Mouse (Mus musculus): ENCODE data around the gene Syt9. TPM values are rescaled to one million over a fixed set of nuclear protein-coding genes. Genes with fewer than 3 reads are reported as not detected.
"Not testable (repeated sequence)": the region's sequence is repeated elsewhere in the genome, so short reads cannot be mapped to it uniquely, and the experiment has no call there.

The Syt9 gene
- polyA plus RNA-seq, 1 experiment from 2014 or later, result 1.0 TPM

DNA sequence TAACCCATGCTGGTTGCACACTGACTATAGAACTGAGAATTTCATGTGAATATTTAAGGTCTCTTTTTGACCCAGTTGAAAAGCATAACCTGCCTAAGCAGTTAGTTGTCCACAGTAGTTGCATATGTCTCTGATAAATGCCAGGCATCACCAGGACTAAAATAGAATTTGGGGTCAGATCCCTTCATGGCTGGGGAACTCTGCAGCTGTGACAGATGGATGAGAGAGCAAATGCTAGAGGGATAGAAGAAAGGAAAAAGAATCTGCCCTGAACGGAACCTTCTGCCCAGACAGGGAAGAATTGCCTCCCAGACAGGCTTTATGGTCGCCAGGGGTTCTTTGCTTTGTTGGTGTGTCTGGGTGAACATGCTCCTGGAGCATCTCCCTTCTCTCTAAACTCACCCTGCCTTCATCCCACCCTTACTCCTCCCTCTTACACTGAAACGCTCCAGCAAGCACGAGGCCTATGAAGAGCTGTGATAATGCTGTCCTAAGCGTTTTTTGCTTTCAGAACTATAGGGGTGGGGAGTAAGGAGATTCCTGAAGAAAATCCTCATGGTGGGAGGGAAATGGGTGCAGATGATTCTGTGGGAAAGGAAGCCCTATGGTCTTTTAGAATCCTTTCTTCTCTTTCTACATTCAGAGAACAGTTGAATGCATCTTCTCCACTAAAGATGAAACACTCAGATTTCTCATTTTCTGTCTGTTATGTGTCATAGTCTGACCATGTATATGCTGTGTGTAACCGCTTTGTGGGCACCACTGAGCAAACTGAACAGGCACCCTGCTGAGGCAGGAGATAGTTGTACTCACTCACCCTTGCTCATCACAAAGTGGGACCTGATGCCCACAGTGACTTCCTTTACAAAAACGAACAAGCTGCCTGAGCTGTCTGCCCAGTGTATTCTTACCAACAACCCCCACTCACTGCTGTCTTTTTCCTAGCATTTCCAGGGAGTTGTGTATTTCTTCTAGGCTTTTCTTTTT, 108.7 kb downstream of the Syt9 start:
- no peak overlapping the region for H3K4me2 ChIP-seq
- no peak overlapping the region for H3K9ac ChIP-seq (ENCODE audit: low read depth, low read length)
- 58% methylated on average over 7 of the region's 7 CpGs for WGBS (ENCODE audit: insufficient replicate concordance)
- no peak for ATAC-seq (replicated peaks; ENCODE audit: insufficient number of reproducible peaks, low FRiP score, low TSS enrichment)
- H3K4me3 ChIP-seq (ENCODE audit: low read depth, low read length), result no peak overlapping the region
- no peaks in the 10 kb centered on the region for H3K9me3 ChIP-seq (replicated peaks; ENCODE audit: control insufficient read depth, low read length)
- H3K36me3 ChIP-seq (ENCODE audit: control insufficient read depth, insufficient read depth, low read length), result no peaks in the 10 kb centered on the region
- H3K4me1 ChIP-seq (ENCODE audit: control insufficient read depth, insufficient read depth, low read length), result no peaks in the 10 kb centered on the region
- H3K27me3 ChIP-seq (ENCODE audit: control insufficient read depth, insufficient read depth, low read length), result no peaks in the 10 kb centered on the region
- no peak overlapping the region for H3K27ac ChIP-seq (ENCODE audit: low read depth, low read length)

DNA sequence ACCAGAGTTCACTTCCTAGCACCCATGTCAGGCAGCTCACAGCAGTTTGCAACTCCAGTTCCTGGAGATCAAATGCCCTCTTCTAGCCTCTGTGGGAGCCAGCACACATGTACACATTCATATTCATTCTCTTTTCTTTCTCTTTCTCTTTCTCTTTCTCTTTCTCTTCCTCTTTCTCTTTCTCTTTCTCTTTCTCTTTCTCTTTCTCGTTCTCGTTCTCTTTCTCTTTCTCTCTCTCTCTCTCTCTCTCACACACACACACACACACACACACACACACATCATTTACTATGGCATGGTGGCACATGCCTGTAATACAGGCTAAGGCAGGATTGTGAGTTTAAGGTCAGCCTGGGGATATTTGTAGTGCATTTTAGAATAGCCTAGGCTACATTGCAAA, 115.2 kb downstream of the Syt9 start:
- not testable (repeated sequence) for H3K4me3 ChIP-seq (ENCODE audit: low read depth, low read length); H3K4me1 ChIP-seq (ENCODE audit: control insufficient read depth, insufficient read depth, low read length); H3K4me2 ChIP-seq; H3K9me3 ChIP-seq (replicated peaks; ENCODE audit: control insufficient read depth, low read length); H3K27me3 ChIP-seq (ENCODE audit: control insufficient read depth, insufficient read depth, low read length); ATAC-seq (replicated peaks; ENCODE audit: insufficient number of reproducible peaks, low FRiP score, low TSS enrichment); H3K36me3 ChIP-seq (ENCODE audit: control insufficient read depth, insufficient read depth, low read length); H3K9ac ChIP-seq (ENCODE audit: low read depth, low read length); H3K27ac ChIP-seq (ENCODE audit: low read depth, low read length)
- WGBS (ENCODE audit: insufficient replicate concordance), result 66% methylated on average over 2 of the region's 2 CpGs

DNA sequence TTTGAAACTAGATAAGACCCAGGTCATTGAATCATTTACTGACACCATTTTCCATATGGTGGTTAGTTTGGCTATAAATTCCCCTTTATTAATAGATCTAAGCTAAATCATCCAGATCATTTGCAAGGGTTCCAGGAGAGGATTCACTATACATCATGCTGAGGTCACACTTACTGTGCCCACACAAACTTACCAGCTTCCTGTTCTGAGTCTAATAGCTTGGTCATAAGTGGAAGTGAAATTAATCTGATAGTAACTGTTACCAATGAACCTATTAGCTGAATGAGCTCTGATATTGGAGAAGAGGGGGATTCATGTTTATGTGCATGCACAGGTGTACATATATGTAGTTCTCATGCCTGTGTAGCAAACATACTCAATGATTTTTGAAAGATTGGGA, 124.9 kb downstream of the Syt9 start:
- Histone ChIP-seq H3K9me3 (replicated peaks; ENCODE audit: control insufficient read depth, low read length) (no peaks in the 10 kb centered on the region), H3K4me2 (no peak overlapping the region), H3K27ac (ENCODE audit: low read depth, low read length) (no peak overlapping the region), H3K4me1 (ENCODE audit: control insufficient read depth, insufficient read depth, low read length) (no peaks in the 10 kb centered on the region), H3K9ac (ENCODE audit: low read depth, low read length) (no peak overlapping the region), H3K27me3 (ENCODE audit: control insufficient read depth, insufficient read depth, low read length) (no peaks in the 10 kb centered on the region), H3K4me3 (ENCODE audit: low read depth, low read length) (no peak overlapping the region), H3K36me3 (ENCODE audit: control insufficient read depth, insufficient read depth, low read length) (no peaks in the 10 kb centered on the region)
- no peak for ATAC-seq (replicated peaks; ENCODE audit: insufficient number of reproducible peaks, low FRiP score, low TSS enrichment)

DNA sequence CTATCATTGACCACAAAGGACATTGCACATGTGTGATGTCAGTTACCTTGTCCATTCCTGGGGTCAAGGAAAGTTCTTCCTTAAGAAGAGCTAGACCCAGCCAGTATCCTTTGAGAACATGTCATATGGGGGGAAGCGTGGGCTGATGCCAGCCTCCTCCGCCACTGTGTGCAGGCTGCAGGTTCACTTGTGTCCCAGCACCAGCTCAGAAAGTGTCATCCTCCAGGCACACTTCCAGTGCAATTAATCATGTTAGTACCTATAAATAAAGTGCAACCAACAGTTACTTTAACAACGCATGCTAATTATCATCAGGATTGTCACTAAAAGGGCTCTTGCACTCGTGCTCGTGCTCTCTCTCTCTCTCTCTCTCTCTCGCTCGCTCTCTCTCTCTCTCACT, 126.4 kb downstream of the Syt9 start:
- Histone ChIP-seq H3K4me3 (ENCODE audit: low read depth, low read length) (no peak overlapping the region), H3K4me2 (no peak overlapping the region), H3K36me3 (ENCODE audit: control insufficient read depth, insufficient read depth, low read length) (no peaks in the 10 kb centered on the region), H3K4me1 (ENCODE audit: control insufficient read depth, insufficient read depth, low read length) (0 out of 2 replicates have a peak, but pooled peaks cover 3% of the 10 kb centered on the region), H3K9ac (ENCODE audit: low read depth, low read length) (no peak overlapping the region), H3K27ac (ENCODE audit: low read depth, low read length) (no peak overlapping the region), H3K9me3 (replicated peaks; ENCODE audit: control insufficient read depth, low read length) (no peaks in the 10 kb centered on the region), H3K27me3 (ENCODE audit: control insufficient read depth, insufficient read depth, low read length) (no peaks in the 10 kb centered on the region)
- 75% methylated on average over 7 of the region's 7 CpGs for WGBS (ENCODE audit: insufficient replicate concordance)
- ATAC-seq (replicated peaks; ENCODE audit: insufficient number of reproducible peaks, low FRiP score, low TSS enrichment), result no peak

DNA sequence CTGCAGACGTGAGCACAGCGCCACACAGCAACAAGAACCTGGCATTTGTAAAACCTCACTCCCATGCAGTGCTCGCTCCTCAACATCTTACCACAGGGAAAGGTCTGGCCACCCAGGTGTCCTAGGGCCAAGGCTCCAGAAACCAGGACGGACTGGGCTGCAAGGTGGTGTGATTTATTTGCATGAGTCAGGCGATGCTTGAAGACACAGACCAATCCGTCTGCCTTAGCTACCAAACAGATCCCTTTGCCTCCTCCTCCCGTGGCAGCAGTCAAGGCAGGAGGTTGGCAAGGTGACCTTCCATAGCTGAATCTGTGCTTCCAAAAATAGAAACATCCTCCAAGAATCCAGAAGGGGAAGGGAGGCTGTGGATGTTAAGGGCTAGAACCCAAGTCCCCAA, 130.1 kb downstream of the Syt9 start:
- H3K27ac ChIP-seq (ENCODE audit: low read depth, low read length), result no peak overlapping the region
- H3K4me2 ChIP-seq, result no peak overlapping the region
- H3K4me1 ChIP-seq (ENCODE audit: control insufficient read depth, insufficient read depth, low read length), result 0 out of 2 replicates have a peak, but pooled peaks cover 3% of the 10 kb centered on the region
- no peak overlapping the region for H3K4me3 ChIP-seq (ENCODE audit: low read depth, low read length)
- H3K9ac ChIP-seq (ENCODE audit: low read depth, low read length), result no peak overlapping the region
- no peak for ATAC-seq (replicated peaks; ENCODE audit: insufficient number of reproducible peaks, low FRiP score, low TSS enrichment)
- no peaks in the 10 kb centered on the region for H3K27me3 ChIP-seq (ENCODE audit: control insufficient read depth, insufficient read depth, low read length)
- 66% methylated on average over 7 of the region's 7 CpGs for WGBS (ENCODE audit: insufficient replicate concordance)
- H3K9me3 ChIP-seq (replicated peaks; ENCODE audit: control insufficient read depth, low read length), result no peaks in the 10 kb centered on the region
- H3K36me3 ChIP-seq (ENCODE audit: control insufficient read depth, insufficient read depth, low read length), result no peaks in the 10 kb centered on the region

DNA sequence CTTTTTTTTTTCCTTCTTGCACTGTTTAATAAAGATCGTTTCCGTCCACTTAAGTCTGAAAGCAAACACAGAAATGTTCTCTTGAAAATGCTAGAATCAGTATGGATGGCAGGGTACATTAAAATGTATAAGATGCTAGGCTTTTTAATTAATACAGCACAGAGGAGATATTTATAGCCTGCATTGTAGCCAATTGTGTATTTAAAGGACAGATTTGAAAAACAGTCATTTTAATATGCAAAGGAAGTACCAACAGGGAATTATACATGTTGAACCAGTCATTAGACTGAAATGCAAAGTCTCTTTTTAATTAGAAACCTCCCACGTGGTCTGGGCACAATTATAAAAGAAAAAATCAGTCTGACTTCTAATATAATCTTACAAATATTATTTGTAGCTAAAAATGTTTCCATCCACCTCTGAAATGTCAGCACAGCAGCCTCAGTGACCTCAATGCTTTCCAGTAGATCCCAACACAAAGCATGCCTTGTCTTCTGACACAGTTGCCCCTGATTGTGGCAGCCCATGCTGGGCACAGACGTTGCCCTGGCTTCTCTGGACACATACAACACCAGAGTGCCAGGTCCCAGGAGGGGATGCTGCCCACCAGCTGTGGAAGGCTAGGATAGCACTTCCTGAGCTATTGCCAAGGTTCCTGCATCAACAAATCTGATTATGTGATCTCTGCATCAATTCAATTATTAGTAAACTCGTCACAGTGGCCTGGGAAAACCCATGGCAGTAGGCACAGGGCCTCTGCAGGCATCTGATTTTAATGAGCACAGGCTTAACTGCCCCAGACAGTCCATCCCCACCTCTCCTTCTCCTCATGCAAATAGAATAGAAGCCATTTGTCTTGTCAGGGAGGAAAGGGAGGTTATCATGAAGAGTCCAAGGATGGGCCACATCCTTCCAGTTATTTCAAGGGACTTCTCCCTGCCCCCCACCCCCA, 134.5 kb downstream of the Syt9 start:
- Histone ChIP-seq H3K9ac (ENCODE audit: low read depth, low read length) (no peak overlapping the region), H3K9me3 (replicated peaks; ENCODE audit: control insufficient read depth, low read length) (no peaks in the 10 kb centered on the region), H3K4me3 (ENCODE audit: low read depth, low read length) (no peak overlapping the region), H3K36me3 (ENCODE audit: control insufficient read depth, insufficient read depth, low read length) (no peaks in the 10 kb centered on the region), H3K4me2 (no peak overlapping the region), H3K27me3 (ENCODE audit: control insufficient read depth, insufficient read depth, low read length) (no peaks in the 10 kb centered on the region), H3K27ac (ENCODE audit: low read depth, low read length) (no peak overlapping the region), H3K4me1 (ENCODE audit: control insufficient read depth, insufficient read depth, low read length) (0 out of 2 replicates have a peak, but pooled peaks cover 3% of the 10 kb centered on the region)
- no peak for ATAC-seq (replicated peaks; ENCODE audit: insufficient number of reproducible peaks, low FRiP score, low TSS enrichment)
- 61% methylated on average over 5 of the region's 5 CpGs for WGBS (ENCODE audit: insufficient replicate concordance)

DNA sequence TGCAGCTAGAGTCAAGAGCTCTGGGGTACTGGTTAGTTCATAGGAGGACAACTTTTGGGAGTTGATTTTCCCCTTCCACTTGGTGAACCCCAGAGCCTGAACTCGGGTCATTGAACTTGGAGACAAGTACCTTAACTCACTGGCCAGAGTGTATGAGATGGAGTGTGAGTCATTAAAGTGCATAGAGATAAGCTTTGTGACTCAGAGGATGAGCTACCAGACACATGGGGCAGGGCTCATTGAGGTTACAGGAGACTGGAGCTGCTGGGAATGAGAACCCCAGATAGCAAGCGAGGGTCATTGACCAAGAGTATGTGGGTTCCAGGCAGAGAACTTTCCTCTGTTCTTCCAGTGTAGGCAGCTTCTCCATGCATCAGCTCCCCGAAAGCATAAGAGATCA, 137.4 kb downstream of the Syt9 start:
- 71% methylated on average over 3 of the region's 3 CpGs for WGBS (ENCODE audit: insufficient replicate concordance)
- Histone ChIP-seq H3K27ac (ENCODE audit: low read depth, low read length) (no peak overlapping the region), H3K36me3 (ENCODE audit: control insufficient read depth, insufficient read depth, low read length) (no peaks in the 10 kb centered on the region), H3K4me1 (ENCODE audit: control insufficient read depth, insufficient read depth, low read length) (no peaks in the 10 kb centered on the region), H3K27me3 (ENCODE audit: control insufficient read depth, insufficient read depth, low read length) (no peaks in the 10 kb centered on the region), H3K9me3 (replicated peaks; ENCODE audit: control insufficient read depth, low read length) (no peaks in the 10 kb centered on the region), H3K4me2 (no peak overlapping the region), H3K9ac (ENCODE audit: low read depth, low read length) (no peak overlapping the region), H3K4me3 (ENCODE audit: low read depth, low read length) (no peak overlapping the region)
- no peak for ATAC-seq (replicated peaks; ENCODE audit: insufficient number of reproducible peaks, low FRiP score, low TSS enrichment)

DNA sequence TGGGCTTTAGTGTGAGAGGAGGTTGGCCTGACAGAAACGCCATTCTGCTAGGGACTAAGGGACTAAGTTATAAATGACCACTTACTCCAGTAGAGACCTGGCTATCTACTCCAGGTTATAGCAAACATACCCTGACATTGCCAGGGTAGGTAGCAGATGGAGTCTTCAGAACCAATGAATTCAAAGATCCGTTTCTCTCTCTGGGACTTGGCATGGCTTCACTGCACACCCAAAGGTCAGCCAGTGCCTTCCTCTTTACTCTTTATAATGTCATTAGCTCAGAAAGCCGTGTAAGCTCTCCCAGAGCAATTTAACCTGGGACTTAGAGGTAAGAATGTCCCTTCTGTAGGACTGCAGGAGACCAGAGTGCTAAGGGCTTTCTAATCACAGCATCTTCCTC, 139.2 kb downstream of the Syt9 start:
- ATAC-seq (replicated peaks; ENCODE audit: insufficient number of reproducible peaks, low FRiP score, low TSS enrichment), result no peak
- Histone ChIP-seq H3K9me3 (replicated peaks; ENCODE audit: control insufficient read depth, low read length) (no peaks in the 10 kb centered on the region), H3K36me3 (ENCODE audit: control insufficient read depth, insufficient read depth, low read length) (no peaks in the 10 kb centered on the region), H3K27me3 (ENCODE audit: control insufficient read depth, insufficient read depth, low read length) (no peaks in the 10 kb centered on the region), H3K4me1 (ENCODE audit: control insufficient read depth, insufficient read depth, low read length) (no peaks in the 10 kb centered on the region), H3K27ac (ENCODE audit: low read depth, low read length) (no peak overlapping the region), H3K4me2 (no peak overlapping the region), H3K9ac (ENCODE audit: low read depth, low read length) (no peak overlapping the region), H3K4me3 (ENCODE audit: low read depth, low read length) (no peak overlapping the region)
- WGBS (ENCODE audit: insufficient replicate concordance), result 73% methylated on average over 3 of the region's 3 CpGs

Measured in heart, embryonic 11.5 days (tissue).